In the genomic region with DNA sequence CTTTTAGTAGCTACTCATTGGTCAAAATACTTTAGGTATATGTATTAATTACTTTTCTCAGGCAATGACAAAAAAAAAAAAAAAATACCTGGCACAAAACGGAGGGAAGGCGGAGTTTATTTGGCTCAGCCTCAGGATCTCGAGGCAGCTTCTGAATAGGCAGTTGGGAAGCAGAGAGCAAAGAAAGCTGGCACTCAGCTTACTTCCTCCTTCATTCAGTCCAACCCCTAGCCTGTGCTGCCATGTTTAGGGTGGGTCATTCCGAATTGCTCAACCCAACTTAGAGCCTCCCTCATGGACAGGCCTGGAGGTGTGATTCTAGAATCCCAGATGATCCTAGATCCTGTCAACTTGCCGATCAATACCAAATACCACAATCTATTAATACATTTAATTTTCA, we compare ENCODE assay signal across 18 mouse cellular contexts. TPM values are rescaled to one million over a fixed set of nuclear protein-coding genes. Genes with fewer than 3 reads are reported as not detected.
DNase-seq lines count a peak whose midpoint lies in the region; ATAC-seq and TF ChIP-seq lines count a peak whose summit lies in the region.
"Had no signal": no experiment of that assay in that cellular context is flagged by ENCODE, and none has a peak within 500 bp of the region (broad histone marks: within the 10 kb centered on the region; RNA-seq: fewer than 3 reads in every experiment).

No protein-coding gene starts in this region.

- DNase-seq in kidney, adult 2 months: peak; percentile 33
- no peak for DNase-seq in kidney, postnatal 25 days
- DNase-seq in adrenal gland, adult 18-20 months (ENCODE audit: low spot score in 2 of 2): no peak
- no peak for DNase-seq in ovary, adult 18-20 months (ENCODE audit: low spot score)
- DNase-seq: adrenal gland, postnatal 10 days; cerebellum, adult 11 months; gastrocnemius, postnatal 14 days; kidney, postnatal 4 days; right cerebral cortex, postnatal 25 days had no signal

- H3K4me3 ChIP-seq in kidney, adult 2 months (ENCODE audit: insufficient read depth, low read depth, low read length): no peak overlapping the region
- H3K4me3 ChIP-seq in bone marrow macrophage, adult 2 months (ENCODE audit: insufficient read depth, low read length): no peak overlapping the region
- H3K4me3 ChIP-seq: forebrain, embryonic 12.5 days; heart, embryonic 15.5 days; limb, embryonic 13.5 days; liver, embryonic 15.5 days had no signal

- TF ChIP-seq POLR2A in kidney, adult 2 months (IDR thresholded peaks at IDR 0.05; ENCODE audit: low read depth, low read length): no peak
- TF ChIP-seq POLR2A in bone marrow macrophage, adult 2 months (IDR thresholded peaks at IDR 0.05; ENCODE audit: borderline replicate concordance, low read depth, low read length): no peak

- peak; percentile 40 for ATAC-seq in granulocyte monocyte progenitor cell, adult 5-6 weeks (replicated peaks; ENCODE audit: poor library complexity, severe bottlenecking)
- ATAC-seq in monocyte, adult 5-6 weeks (replicated peaks; ENCODE audit: insufficient number of reproducible peaks, low FRiP score, low TSS enrichment, poor library complexity, severe bottlenecking): 0 out of 2 replicates have a peak, but pooled peaks have one; percentile 47
- ATAC-seq: midbrain, embryonic 16.5 days; Patski had no signal

- no peaks in the 10 kb centered on the region for H3K27me3 ChIP-seq in kidney, adult 2 months (replicated peaks; ENCODE audit: control insufficient read depth, insufficient read depth, low read length)
- H3K27me3 ChIP-seq: forebrain, embryonic 12.5 days; heart, embryonic 15.5 days; limb, embryonic 13.5 days; liver, embryonic 15.5 days; Patski had no signal

- H3K36me3 ChIP-seq in kidney, adult 2 months (ENCODE audit: control insufficient read depth, insufficient read depth, low read length): no peaks in the 10 kb centered on the region
- H3K36me3 ChIP-seq: forebrain, embryonic 12.5 days; heart, embryonic 15.5 days; limb, embryonic 13.5 days; liver, embryonic 15.5 days had no signal

- H3K4me1 ChIP-seq in kidney, adult 2 months (ENCODE audit: control insufficient read depth, insufficient read depth, low read length): no peaks in the 10 kb centered on the region
- H3K4me1 ChIP-seq in bone marrow macrophage, adult 2 months (ENCODE audit: control insufficient read depth, insufficient read depth, low read length): peaks cover 32% of the 10 kb centered on the region

- no peak for TF ChIP-seq CTCF in kidney, adult 2 months (conservative IDR thresholded peaks at IDR 0.05; ENCODE audit: insufficient read depth, insufficient read length, low read depth, low read length)
- TF ChIP-seq CTCF in bone marrow macrophage, adult 2 months (IDR thresholded peaks at IDR 0.05; ENCODE audit: low read depth, low read length): no peak

- WGBS in kidney, adult 2 months: 47% methylated on average over 5 of the region's 5 CpGs

- H3K27ac ChIP-seq in kidney, adult 2 months (ENCODE audit: insufficient read depth, low read depth, low read length): no peak overlapping the region
- peak overlapping the region; percentile 21 for H3K27ac ChIP-seq in bone marrow macrophage, adult 2 months (ENCODE audit: insufficient read depth, low read depth, low read length)
- H3K27ac ChIP-seq: forebrain, embryonic 12.5 days; heart, embryonic 15.5 days; limb, embryonic 13.5 days; liver, embryonic 15.5 days had no signal

RNA-seq across cellular contexts. Expression of a gene that starts 18.3 kb away (rescaled TPM):
- 2,034 and 2,219 TPM in 2 replicates for polyA plus RNA-seq in kidney, adult 2 months (2012; rRNA removed)
- 6,453 and 6,469 TPM in 2 replicates for polyA plus RNA-seq in bone marrow macrophage, adult 2 months (2012; ENCODE audit: insufficient read depth, insufficient read length, missing spikeins)
- 834 and 975 TPM in 2 replicates for total RNA-seq in granulocyte monocyte progenitor cell, adult 5-6 weeks (2014; fragmentation: Nextera tagmentation)
- total RNA-seq in granulocyte monocyte progenitor cell, adult 5-6 weeks (2017): 1,023 and 1,048 TPM in 2 replicates
- 1,022 to 1,179 TPM (median 1,153 TPM) in 3 replicates for total RNA-seq in monocyte, adult 5-6 weeks (2017)
- total RNA-seq in adrenal gland, adult 18-20 months (2021): 1,000 to 10,000 TPM; 1,124 to 1,128 TPM
